Mouse (Mus musculus): ENCODE measurements around the gene Auts2. TPM values are rescaled to one million over a fixed set of nuclear protein-coding genes. Genes with fewer than 3 reads are reported as not detected.

The Auts2 gene
- total RNA-seq, 2 experiments from 2014 or later: 33.6 to 40.6 TPM

GRCm38 (mm10) chr5:131906313-131906712 is 636.8 kb downstream of the Auts2 start:
- DNase-seq: no peak

GRCm38 (mm10) chr5:131904478-131904877 is 638.7 kb downstream of the Auts2 start:
- no peak for DNase-seq

- no peak for DNase-seq
Measured at GRCm38 (mm10) chr5:131898048-131898638, 645.0 kb downstream of the Auts2 start.

GRCm38 (mm10) chr5:131886636-131887035 is 656.5 kb downstream of the Auts2 start:
- DNase-seq: no peak

- DNase-seq: peak; percentile 58 to 77
Measured at GRCm38 (mm10) chr5:131876569-131876968, 666.6 kb downstream of the Auts2 start.

- peak; percentile 32 to 34 for DNase-seq
Measured at GRCm38 (mm10) chr5:131875976-131876375, 667.2 kb downstream of the Auts2 start.

- DNase-seq: no peak
Measured at GRCm38 (mm10) chr5:131873116-131873515, 670.0 kb downstream of the Auts2 start.

GRCm38 (mm10) chr5:131869711-131870499 is 673.2 kb downstream of the Auts2 start:
- DNase-seq: no peak

GRCm38 (mm10) chr5:131865200-131865599 is 677.9 kb downstream of the Auts2 start:
- no peak for DNase-seq

GRCm38 (mm10) chr5:131857976-131858375 is 685.2 kb downstream of the Auts2 start:
- peak; percentile 64 to 72 for DNase-seq

GRCm38 (mm10) chr5:131855358-131855757 is 687.8 kb downstream of the Auts2 start:
- DNase-seq: peak in 1 of 2 experiments; percentile 22

GRCm38 (mm10) chr5:131851597-131852453 is 691.3 kb downstream of the Auts2 start:
- DNase-seq: no peak

GRCm38 (mm10) chr5:131850632-131851335 is 692.4 kb downstream of the Auts2 start:
- no peak for DNase-seq

GRCm38 (mm10) chr5:131849644-131850043 is 693.5 kb downstream of the Auts2 start:
- DNase-seq: no peak

- DNase-seq: no peak
Measured at GRCm38 (mm10) chr5:131844519-131844800, 698.7 kb downstream of the Auts2 start.

GRCm38 (mm10) chr5:131843766-131844518 is 699.2 kb downstream of the Auts2 start:
- no peak for DNase-seq

GRCm38 (mm10) chr5:131839657-131840315 is 703.4 kb downstream of the Auts2 start:
- DNase-seq: no peak

GRCm38 (mm10) chr5:131839023-131839422 is 704.1 kb downstream of the Auts2 start:
- no peak for DNase-seq

- no peak for DNase-seq
Measured at GRCm38 (mm10) chr5:131838064-131838463, 705.1 kb downstream of the Auts2 start.

- DNase-seq: no peak
Measured at GRCm38 (mm10) chr5:131836014-131836735, 707.0 kb downstream of the Auts2 start.
